Mouse (Mus musculus): ENCODE results near the gene Max. TPM values are rescaled to one million over a fixed set of nuclear protein-coding genes. Genes with fewer than 3 reads are reported as not detected.

The Max gene
- 90.2 and 102 TPM in 2 replicates for polyA plus RNA-seq (2012)

DNA sequence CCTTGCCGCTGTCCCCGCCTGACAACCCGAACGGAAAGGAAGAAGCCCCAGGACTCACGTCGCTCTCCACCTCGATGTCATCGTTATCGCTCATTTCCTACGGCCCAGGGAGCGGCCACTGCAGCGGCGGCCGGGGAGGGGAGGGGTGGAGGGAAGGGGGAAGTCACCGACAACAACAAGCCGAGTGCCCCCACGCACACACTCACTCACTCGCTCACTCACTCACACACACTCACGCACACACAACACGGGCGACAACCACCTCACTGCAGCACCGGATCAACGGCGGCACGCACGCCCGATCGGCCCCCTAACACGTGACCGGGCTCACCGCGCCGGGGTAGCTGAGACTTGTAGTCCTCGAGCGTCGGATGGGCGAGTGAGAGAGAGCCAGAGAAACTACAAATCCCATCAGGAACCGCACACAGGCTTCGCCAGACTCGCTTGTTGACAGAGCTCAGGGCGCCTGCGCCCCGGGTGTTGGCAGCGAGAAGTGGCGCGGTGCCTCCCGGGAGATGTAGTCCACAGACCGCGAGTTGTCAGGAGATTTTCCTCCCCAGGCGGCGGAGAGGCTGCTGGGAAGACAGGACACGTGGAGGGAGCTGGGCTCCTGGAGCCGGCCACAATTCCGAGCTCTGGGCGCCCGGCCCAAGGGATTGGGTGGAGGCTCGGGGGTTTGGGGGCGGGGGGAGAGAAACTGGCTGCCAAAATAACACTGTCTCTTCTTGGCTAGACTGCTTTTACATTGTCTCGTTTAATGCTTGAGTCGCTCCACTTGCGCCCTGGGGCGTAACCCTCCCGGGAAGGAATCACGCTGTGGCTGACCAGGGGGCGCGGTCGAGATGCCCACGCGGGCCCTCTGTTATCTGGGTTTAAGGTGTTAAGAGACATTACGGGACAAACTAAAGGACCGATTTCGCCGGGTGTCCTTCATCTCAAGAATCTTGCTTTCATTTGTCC, at the start of gene Max:
TSS of gene Max (minus strand) at position 270 of the 960 bp plus-strand sequence.
- no peak for TF ChIP-seq GATA1 (IDR thresholded peaks at IDR 0.05; ENCODE audit: low read length)

DNA sequence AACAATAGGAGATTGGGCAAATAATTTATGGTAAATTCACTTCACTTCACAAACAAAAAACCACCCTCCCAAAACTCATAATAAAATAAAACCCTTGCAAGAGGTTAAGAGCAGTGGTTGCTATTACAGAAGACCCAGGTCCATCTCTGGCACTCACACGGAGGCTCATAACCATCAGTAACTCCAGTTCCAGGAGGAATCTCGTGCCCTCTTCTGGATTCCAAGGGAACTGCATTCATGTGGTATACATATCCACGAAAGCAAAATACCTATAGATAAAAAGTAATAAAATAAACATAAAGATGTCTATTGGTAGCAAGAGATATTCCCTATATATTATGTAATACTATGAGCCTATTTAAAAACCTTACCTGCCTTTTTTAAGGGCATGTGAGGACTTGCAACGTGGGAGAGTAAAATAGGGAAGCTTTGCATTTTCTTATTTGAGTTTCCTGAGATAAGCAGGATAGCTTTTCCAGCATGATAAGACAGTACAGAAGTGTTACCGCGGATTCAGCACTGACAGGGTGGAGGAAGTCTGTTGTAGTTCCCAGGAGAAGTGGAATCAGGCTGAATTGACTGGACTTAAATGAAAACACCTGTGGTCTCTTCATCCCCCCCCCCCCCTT, 49.2 kb upstream of the Max start:
- peak; percentile 43 for TF ChIP-seq GATA1 (IDR thresholded peaks at IDR 0.05; ENCODE audit: low read length)

DNA sequence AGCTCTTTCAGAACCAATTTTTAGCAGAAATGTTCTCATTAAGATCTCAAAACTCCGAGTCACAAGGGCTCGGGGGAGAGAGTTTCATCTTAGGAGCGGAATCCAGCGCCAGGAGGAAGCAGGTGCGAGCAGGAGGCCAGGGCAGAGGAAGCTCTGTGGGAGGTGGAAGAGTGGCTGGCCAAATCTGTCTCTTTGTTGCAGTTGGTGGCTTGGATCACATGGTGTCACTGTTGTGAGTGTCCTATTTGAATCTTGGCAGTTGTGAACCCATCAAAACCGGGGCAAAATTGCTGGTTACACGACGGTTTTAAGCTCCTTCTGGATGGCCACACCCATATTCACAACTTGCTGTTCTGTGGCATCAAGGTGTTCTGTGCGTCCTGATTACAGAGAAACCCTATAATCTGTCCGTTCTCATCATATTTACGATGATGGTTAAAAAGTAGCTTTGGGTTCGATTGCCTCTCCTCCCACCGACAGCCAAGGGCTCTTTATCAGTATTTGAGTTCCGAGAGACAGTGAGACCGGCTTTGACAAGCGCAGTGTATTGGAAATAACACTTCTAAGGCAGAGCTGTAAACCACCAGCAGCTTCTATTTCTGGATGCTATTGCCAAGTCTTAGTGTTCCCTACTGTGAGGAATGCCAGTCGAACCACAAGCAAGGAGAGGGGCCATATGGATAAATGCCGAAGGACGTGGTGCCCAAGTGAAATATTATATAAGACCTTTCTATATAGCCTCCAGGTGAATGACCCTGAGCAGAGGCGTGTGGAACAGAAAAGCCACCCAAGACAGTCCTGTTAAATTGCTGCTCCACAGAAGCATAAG, 47.4 kb upstream of the Max start:
- TF ChIP-seq GATA1 (IDR thresholded peaks at IDR 0.05; ENCODE audit: low read length), result no peak

DNA sequence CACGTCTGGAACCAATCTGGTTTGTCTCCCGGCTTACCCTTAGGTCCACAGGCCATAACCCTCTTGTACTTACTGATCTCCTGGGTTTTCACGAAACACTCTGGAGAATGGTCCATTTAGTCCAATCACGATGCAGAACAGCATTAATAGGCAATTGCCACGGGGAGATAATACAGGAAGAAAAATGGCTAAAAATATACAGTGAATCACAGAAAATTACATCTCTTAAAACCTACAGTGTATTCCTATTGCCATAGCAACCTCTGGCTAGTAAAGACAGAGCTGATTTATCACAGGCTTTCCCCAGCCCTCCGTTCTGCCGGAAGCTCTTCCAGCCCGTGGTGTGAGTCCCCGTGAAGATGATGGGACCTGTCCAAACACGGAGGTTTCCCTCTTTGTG, 42.9 kb upstream of the Max start:
- no peak for TF ChIP-seq GATA1 (IDR thresholded peaks at IDR 0.05; ENCODE audit: low read length)

DNA sequence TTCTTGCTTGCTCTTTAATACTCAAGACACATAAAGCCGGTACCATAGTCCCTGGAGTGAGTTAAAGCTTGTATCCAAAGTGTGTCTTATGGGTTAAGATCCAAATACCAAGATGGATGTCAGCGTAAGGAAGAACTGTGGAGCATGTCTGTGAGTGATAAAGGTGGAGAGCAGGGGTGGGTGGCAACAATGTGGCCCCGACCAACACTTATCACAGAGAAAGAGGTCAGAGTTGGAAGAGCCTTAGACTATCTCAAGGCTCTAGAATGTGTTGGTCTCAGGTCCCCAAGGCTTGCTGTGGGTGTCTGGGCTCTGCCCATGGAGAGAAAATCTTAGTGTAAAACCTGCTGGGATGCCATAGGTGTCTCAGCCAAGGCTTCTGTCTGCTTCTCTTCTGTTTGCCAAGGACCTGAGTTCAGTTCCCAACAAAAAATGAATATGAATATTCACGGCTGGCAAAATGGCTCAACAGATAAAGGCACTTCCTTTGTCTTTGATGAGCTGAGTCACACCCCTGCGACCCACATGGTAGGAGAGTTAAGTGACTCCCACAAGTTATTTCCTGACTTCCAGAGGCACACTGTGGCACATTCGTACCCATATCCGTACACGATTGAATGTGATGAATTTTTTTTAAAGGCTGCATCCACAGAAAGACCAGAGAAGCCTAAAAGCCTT, 40.7 kb upstream of the Max start:
- no peak for TF ChIP-seq GATA1 (IDR thresholded peaks at IDR 0.05; ENCODE audit: low read length)

DNA sequence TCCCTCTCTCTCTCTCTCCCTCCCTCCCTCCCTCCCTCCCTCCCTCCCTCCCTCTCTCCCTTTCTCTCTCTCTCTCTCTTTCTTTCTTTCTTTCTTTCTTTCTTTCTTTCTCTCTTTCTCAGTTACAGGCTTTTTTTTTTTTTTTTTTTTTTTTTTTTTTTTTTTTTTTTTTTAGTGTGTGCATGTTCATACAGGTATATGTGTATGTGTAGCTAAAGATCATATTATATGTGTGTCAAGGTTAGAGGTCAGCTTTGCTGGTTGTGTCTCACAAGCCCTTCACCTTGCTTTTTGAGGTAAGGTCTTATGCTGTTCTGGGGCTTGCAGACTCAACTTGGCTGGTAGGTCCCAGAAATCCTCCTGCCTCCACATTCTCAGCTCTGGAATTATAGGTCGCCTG, 39.3 kb upstream of the Max start:
- no peak for TF ChIP-seq GATA1 (IDR thresholded peaks at IDR 0.05; ENCODE audit: low read length)

DNA sequence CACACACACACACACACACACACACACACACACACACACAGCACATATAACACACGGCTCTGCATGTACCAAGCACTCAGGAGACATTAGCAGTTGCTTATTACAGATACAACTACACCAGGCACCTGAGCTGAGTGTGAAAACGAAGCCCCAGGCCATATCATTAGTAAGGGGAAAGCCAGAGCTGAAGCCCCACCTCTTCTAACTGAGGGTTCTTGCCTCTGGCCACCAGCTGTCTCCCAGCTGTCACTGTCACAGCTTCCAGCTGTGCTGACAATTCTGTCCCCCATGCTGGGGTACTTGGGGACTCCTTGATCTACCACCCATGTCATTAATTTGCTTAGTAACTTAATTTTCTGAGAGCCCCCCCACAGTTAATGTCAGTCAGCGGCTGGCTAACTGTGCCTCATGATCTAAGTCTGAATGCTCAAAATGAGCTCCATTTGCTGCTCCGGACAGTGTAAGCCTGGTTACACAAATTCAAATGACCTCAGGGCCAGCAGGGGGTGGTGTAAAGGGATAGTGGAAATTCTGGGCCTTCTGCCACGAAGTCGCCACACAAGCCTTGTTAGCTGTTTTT, 38.8 kb upstream of the Max start:
- no peak for TF ChIP-seq GATA1 (IDR thresholded peaks at IDR 0.05; ENCODE audit: low read length)

DNA sequence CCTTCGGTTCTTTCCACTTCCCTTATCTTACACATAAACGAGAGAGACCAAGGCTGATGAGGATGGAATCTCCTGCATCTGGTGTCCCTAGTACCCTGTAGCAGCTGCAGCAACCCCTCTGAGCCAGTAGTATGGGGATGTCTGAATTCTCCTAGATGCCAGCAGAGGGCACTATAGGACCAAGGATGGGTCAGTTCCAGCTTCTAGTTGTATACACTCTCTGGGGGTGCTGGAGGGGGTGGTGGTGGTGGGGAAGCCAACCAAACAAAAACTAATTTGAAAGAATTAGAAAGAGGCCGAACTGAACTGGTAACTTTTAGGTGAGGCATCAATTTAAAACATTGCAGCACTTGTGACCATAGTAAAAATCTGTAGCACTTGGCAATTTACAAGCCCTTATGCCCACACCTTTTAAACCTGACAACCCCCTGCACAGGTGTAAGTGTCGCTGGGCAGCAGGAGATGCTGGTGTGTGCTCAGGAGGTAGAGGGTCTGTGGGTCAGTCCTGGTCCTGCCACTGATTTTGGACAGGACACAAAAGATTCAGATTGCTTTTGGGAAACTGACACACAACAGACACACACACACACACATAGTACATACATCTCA, 38.2 kb upstream of the Max start:
- no peak for TF ChIP-seq GATA1 (IDR thresholded peaks at IDR 0.05; ENCODE audit: low read length)

DNA sequence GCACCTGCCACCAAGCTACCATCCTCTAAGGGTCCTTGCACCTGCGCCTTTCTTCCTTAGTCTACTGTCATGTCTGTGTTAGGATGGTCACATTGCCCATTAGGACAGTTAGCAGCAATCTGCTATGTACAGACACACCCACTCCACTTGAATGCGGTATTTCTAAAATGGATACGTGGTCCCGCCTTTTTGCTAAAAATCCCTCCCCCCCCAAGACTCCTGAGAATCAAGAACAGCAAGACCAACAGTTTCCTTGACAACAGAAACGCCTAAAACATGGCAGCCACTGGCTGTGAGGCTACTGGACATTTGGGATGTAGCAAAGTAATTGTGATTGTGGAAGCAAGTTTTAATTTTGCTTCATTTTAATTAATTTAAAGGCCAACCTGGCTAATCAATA, 32.8 kb upstream of the Max start:
- TF ChIP-seq GATA1 (IDR thresholded peaks at IDR 0.05; ENCODE audit: low read length), result no peak

DNA sequence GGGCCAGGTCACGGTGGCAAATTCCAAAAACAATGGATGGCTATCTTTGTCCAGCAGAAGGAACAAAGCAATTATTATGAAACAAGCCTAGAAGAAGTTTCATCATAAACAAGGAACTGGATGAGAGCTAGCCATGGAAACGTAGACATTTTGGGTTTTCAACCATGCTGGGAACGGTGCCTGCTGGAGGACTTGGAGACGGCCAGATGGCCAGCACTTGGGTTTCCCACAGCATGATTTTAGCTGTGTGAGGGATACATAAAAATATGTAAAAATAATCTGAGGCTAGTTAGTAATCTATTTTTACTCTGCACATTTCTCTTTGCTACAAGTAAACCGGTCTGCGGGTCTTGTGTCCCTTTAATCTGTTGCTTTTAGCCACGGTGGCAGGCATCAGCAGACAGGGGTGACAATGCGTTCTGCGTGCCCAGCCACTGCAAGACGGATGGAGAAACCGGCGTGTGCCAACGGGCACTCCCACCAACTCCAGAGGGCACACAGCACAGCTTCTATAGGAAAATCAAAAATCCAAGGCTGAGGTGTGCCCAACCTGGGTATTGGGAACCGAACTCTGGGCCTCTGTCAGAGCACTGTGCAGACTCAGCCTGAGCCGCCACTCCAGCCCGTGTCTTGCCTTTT, 31.0 kb upstream of the Max start:
- TF ChIP-seq GATA1 (IDR thresholded peaks at IDR 0.05; ENCODE audit: low read length), result no peak

DNA sequence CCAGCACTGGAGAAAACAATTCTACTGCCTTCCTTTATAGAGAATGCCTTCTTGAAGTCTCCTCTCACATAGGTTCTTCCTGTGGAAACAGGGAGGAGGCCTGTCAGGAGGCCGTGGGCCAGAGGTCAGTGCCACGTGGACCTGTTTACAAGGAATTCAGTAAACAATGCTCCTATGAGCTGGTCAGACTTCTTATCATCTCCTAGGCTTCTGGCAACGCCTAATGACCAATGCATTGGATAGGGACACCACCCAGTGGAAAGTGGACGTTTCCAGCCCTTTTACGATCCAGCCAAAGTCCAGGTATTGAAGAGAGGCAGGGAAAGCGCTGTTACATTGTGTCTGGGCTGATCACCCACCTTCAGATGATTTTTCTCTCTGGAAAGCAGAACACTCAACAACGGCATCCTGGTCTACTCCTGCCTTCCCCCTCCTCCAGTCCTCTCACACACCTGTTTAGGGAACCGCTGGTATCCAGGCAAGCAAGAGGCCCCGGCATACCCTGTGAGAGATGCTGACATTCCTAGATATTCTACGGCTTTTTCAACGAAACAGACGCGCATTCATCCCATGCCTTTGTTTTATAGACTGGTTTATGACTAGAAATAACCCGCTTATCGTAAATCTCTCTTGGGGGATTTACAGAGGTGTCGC, 20.9 kb upstream of the Max start:
- no peak for TF ChIP-seq GATA1 (IDR thresholded peaks at IDR 0.05; ENCODE audit: low read length)

DNA sequence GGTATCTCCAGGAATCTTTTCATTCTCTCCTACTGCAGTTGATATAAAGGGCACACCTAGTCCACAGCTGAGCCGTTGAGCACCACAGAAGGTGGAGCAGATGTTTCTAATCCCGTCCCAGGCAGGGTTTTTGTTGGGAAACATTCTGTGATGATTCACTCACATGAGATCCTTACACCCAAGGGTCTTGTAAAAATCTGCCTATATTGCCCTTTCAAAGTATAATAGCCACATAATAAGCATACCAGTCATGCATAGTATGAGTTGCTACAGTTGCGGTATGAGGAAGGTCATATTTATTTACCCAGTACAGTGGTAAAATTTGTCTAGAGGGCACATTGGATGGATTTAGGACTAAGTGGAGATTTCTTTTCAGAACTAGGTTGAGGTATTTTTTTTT, 17.5 kb upstream of the Max start:
- TF ChIP-seq GATA1 (IDR thresholded peaks at IDR 0.05; ENCODE audit: low read length), result no peak

DNA sequence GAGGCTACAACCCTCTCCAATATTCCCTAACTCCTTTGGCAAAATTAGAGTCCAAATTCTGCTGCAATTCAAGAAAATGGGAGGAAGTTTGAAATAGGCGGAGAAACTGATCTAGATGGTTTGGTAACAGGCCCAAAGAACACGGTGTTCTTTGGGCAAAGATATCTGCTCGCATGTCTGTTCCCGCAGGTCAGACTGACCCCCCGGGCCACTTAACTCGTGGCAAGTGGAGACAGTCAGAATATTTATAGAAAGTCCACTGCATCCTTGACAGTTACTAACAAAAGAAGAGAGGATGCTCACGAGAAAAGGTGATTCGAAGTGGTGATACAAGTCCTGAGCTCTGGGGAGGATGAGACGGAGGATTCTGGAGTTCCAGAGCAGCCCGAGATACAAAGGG, 10.7 kb upstream of the Max start:
- no peak for TF ChIP-seq GATA1 (IDR thresholded peaks at IDR 0.05; ENCODE audit: low read length)

DNA sequence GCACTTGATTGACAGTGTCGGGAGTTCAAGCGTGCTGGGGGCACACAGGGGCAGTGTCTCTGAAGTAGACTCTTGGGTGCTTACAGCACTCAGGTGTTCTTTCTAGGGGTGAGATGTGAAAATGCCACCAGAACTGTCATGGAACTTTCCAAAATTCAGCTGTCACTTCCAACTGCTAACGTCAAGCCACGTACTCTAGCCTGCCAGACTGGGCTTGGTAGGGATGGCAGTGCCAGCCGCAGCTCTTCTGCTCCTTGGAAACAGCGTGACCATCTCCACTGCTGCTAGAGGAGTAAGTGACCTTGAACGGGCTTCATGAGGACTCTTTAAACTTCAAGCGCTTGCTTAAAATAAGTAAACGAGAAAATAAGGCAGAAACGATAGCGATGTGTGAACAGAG, 10.2 kb upstream of the Max start:
- TF ChIP-seq GATA1 (IDR thresholded peaks at IDR 0.05; ENCODE audit: low read length), result no peak
